Mouse (Mus musculus): ENCODE results near the gene Sh3bp5.

DNA sequence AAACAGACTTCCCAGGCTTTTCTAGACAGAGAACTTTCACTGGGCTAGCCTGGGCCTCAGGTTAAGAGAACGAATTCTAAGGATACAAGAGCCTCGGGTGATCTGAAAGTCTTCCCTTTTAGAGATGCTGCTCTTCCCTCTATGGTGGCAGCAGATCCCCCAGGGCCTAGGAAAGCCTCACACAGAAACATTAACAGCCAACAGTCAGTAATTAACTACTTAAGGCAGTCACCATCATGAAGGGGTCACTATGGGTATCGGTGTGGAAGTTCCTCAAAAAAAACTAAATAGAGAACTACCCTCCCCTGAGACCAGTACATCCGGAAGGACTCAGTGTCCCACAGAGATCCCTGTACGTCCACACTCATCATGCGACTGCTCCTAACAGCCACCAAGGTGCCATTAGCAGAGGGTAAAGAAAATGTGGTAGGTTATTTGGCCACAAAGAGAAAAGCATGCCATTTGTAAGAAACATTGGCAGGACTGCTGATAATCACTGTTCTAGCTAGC, 33.9 kb downstream of the Sh3bp5 start:
- no peak for TF ChIP-seq ZC3H11A (IDR thresholded peaks at IDR 0.05; ENCODE audit: borderline replicate concordance, low read depth, low read length)
- no peak for TF ChIP-seq ZNF384 (IDR thresholded peaks at IDR 0.05; ENCODE audit: low read depth, low read length)
- TF ChIP-seq HCFC1 (IDR thresholded peaks at IDR 0.05; ENCODE audit: borderline replicate concordance, insufficient read depth, low read length) = no peak
- TF ChIP-seq MAFK (IDR thresholded peaks at IDR 0.05; ENCODE audit: insufficient read depth, low read depth, low read length) = no peak
- no peak for TF ChIP-seq CHD2 (IDR thresholded peaks at IDR 0.05; ENCODE audit: low read depth, low read length)

Measured in ES-E14 (cell line).